Mouse (Mus musculus) left cerebral cortex, adult 18-20 months (tissue): ENCODE measurements around the gene Noto. TPM values are rescaled to one million over a fixed set of nuclear protein-coding genes. Genes with fewer than 3 reads are reported as not detected.
"Not testable (repeated sequence)": the region's sequence is repeated elsewhere in the genome, so short reads cannot be mapped to it uniquely, and the experiment has no call there.

Experiments
- DNase-seq, 2 experiments: peaks; one replicate each; pipeline ENCODE4 v3.0.0; 2021 to 2022; ENCODE audit warnings: low spot score in 2 of 2, mixed read lengths in 1 of 2
- total RNA-seq, 2 experiments: library from RNA; stranded (reverse); gene quantifications; 2 replicates each; pipeline ENCODE4 v1.2.3; 2021

The Noto gene
- total RNA-seq, 2 experiments from 2014 or later, result not detected

DNA sequence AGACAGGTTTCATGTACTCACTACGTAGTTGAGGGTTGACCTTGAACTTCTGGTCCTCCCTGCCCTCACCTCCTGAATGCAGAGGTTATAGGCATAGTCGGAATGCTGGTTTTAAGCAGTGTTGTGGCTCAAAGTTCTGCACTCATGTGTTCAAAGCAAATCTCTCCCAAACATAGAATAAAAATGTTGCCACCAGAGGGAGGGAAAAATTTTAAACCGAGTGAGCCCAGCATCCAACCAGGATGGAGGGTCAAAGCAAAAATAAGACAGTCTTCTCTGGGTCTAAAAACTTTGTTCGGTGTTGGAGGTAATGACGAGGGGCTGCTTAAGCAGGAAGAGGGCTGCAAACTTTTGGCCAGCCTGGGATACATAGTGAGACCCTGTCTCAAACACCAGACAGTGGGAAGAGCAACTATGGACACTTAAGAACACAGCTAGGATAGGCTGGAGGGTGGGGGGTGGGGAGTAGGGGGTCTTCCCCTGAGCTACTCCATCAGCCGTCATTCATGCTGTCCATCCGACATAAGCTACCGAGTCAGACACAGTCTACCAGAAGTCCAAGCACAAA is 7.7 kb downstream of the Noto start:
- no peak for DNase-seq

DNA sequence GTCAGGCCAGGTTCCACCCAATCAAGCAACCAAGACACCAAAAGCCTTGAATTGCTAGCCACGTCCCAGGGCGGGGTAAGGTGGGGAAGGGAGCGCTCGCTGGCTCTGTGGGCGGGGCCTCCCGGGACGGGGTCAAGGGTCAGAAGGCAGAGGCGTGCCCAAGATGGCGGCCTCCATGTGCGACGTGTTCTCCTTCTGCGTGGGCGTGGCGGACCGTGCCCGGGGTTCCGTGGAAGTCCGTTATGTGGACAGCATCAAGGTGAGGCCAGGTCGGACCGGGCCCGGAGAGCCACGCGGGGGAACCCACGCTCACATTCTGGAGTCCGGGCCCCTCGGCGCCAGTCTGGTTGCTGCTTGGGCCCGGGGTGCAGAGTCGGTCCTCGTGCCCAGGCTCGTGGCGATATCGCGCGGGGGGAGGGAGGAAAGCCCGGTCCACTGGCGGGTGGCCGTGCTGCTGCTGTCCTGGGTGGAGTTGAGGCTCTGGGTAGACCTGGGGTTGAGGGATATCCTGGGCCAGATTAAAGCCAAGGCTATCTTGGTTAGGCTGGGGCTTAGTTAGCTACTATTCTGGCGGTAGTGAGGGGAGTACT is 8.3 kb downstream of the Noto start, which contains the start of gene Smyd5:
Smyd5 (plus strand) TSS at position 148 of the 590 bp plus-strand sequence.
- peak; percentile 82 to 84 for DNase-seq

- DNase-seq, result no peak
Measured at GRCm38 (mm10) chr6:85433865-85434264, 10.2 kb downstream of the Noto start.

GRCm38 (mm10) chr6:85436204-85436603 is 12.5 kb downstream of the Noto start:
- no peak for DNase-seq

DNA sequence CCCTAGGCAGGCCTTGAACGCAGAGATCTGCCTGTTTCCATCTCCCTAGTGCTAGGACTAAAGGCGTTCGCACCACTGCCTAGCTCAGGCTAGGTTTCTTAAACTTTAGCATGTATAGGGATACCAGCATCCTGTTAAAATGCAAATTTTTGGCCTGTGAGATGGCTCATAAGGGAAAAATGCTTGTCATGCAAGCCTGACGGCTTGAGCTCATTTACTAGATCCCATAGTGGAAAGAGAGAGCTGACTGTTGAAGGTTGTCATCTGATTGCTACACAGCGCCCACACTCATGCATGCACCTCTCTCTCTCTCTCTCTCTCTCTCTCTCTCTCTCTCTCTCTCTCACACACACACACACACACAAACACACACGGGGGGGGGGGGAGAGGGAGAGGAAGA is 12.9 kb downstream of the Noto start:
- no peak for DNase-seq

DNA sequence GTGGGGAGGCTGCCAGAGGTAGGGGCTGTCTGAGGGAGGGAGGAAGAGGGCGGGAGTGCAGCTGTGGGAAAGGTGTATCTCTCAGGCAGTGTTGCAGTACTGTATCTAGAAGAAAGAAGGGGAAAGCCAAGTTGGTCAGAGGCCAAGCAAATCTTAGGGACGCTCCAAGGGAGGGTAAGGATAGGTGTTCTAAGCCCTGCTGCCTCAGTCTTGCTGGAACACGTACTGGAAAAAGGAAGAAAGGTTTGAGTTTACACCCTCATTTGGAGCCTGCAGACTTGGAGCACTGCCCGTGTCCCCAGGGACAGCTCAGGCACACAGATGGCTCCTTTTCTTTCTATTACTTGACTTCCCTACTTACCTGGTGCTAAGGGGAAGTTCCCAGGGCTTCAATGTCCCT is 17.5 kb downstream of the Noto start:
- DNase-seq, result no peak

DNA sequence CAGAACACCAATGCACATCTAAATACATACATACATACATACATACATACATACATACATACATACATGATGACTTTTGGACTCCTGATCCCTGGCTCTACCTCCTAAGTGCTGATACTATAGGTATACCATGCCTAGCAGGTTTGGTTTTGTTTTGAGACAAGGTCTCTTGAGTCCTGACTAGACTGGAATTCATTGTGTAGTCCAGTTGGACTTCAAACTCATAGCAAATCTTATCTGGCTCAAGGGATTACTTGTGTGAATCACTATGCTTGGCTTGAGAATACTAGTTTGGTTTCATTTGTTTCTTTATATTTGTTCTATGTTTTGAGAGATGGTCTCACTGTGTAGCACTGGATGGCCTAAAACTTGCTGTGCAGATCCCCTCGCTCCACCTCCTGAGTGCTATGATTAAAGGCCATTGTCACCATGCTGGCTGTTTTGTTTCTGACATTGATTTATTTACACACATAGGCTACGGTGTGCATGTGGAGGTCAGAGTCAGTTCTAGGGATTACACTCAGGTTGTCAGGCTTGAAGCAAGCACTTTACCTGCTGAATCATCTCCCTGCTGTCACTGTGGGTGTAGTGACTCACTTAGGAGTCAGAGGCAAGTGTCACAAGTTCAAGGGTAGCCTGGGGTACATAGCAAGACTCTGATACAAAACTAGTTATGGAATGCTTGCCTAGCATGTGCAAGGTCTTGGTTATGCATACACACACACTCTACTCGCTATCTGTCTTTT is 20.0 kb downstream of the Noto start:
- no peak for DNase-seq

GRCm38 (mm10) chr6:85444266-85444965 is 20.7 kb downstream of the Noto start:
- no peak for DNase-seq

- no peak for DNase-seq
Measured at GRCm38 (mm10) chr6:85445286-85445685, 21.6 kb downstream of the Noto start.

- no peak for DNase-seq
Measured at GRCm38 (mm10) chr6:85447351-85447750, 23.7 kb downstream of the Noto start.

- DNase-seq, result not testable (repeated sequence)
Measured at GRCm38 (mm10) chr6:85450140-85450539, 26.5 kb downstream of the Noto start.

DNA sequence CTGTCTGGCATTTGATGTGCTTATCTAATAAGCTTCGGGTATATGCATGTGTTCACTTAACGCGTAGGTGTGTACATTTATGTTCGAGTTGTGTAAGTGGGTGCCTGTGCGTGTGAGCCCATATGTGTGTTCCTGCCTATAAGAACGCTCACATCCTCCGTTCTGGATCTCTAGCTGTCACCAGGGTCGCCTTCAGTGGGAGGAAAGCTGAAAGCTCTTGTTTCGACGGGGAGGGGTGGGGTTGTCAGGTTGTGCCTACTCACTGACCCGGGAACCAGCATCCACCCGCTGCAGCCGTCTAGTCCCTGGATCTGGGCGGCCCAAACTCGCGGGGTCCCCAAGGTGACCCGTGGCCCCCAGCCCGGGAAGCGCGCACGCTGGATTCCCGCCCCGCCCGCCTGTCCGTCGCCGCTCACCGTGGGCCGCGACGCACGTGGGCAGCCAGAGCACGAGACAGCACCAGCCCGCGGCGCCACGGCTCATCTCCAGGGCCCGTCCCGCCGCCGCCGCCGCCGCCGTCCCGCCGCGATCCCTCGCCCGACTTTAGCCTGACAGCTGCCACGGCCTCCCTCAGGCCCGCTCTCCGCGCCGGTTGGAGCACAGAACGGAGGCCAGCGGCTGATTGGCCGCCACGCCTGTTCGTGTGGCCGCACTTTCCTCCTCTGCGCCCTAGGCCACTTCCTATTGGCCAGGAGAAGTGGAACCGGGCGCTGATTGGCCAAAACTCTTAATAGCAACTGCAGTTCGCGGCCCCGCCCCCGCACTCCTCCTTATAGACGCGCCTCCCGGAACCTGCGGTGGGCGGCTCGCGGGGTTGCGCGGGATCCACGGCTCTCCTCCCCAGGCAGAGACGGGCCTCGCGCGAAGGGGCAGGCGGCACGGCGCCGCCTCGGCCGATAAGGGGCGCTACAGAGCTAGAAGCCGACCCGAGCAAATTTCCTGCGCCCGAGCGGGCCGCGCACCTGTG is 27.3 kb downstream of the Noto start, which contains the start of gene Cct7:
Cct7 (plus strand) TSS at position 818 of the 967 bp plus-strand sequence.
- peak; percentile 99 to 100 for DNase-seq

DNA sequence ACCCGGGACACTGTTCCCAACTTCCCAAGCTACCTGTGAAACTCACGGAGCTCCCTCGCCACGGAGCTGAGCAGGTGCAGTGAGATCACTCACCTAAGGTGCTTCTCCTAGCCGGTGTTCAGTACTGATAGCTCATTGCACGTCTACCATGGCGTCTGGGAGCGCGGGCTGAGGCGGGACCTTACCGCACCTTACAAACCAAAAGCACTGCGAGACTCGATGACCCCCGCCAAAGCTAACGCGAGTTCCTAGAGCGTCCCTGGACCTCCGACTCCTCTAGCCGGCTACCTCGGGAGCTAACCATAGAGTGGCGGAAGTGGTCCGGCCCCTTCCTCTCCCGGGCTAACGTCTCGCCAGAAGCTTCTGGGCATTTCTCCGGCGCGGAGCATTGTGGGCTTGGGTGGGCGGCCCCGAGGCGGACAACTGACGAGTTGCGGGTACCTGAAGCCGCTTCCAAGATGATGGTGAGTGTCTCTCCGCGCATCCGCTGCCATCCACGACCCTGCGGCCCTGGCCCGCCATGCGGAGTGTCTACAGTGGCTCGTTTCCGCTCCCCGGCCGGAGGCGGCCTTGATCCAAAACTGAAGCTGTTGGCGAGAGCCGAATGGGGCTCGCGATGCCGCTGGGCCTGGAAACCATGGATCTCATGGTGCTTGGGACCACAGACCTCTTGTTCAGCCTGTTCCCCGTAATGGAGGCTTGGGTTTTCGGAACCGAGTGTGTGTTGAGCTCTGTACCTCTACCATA is 28.2 kb downstream of the Noto start, which contains the start of gene Pradc1:
Pradc1 (minus strand) TSS at position 307 of the 747 bp plus-strand sequence.
- peak; percentile 99 for DNase-seq

GRCm38 (mm10) chr6:85452411-85452665 is 28.7 kb downstream of the Noto start:
- DNase-seq, result no peak

DNA sequence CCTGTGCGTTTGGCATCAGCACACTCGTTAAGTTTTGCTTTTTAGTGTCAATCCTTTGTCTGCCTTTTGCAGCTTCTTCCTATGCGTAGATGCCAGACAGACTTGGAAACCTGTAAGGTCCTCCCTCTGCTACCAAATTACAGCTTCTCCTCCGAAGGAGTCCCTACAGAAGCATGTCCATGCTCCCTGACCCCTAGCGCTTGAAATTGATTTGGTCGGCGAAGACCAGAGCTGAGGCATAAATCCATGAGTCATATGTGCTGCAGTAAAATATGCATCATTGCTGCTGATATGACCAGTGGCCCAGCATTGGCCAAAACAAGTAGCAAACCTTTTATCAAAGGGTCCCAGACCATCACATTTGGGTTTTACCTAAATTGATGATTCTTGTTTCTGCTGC is 29.1 kb downstream of the Noto start:
- DNase-seq, result no peak

- no peak for DNase-seq
Measured at GRCm38 (mm10) chr6:85459621-85460020, 35.9 kb downstream of the Noto start.

- DNase-seq, result no peak
Measured at GRCm38 (mm10) chr6:85465381-85465780, 41.7 kb downstream of the Noto start.

- no peak for DNase-seq
Measured at GRCm38 (mm10) chr6:85469660-85470430, 46.2 kb downstream of the Noto start.

DNA sequence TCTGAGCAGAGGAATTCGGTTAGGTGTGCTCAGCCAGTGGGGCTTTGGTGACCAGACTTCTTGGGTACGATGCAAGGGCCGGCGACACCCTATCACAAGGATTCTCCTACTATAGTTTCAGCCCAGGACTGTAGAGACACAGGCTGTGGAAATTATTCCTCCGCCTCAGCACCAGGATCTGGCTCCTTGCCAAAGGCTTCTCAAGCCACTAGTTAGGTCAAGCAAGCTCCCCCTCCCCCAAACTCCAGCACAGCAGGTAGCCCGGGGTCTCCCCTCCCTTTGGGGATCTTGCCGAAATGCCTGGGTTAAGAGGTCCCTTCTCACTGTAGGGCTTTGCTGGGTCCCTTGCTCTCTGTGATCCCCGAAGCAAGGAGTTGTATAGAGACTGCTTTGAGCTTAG is 48.3 kb downstream of the Noto start:
- DNase-seq, result no peak
